Mouse (Mus musculus): ENCODE results near the gene Mrgprd. TPM values are rescaled to one million over a fixed set of nuclear protein-coding genes. Genes with fewer than 3 reads are reported as not detected.

Gene Mrgprd
- polyA plus RNA-seq (2015; fragmentation: Nextera tagmentation; extraction: Ambion mirVana) = not detected in 2 replicates

DNA sequence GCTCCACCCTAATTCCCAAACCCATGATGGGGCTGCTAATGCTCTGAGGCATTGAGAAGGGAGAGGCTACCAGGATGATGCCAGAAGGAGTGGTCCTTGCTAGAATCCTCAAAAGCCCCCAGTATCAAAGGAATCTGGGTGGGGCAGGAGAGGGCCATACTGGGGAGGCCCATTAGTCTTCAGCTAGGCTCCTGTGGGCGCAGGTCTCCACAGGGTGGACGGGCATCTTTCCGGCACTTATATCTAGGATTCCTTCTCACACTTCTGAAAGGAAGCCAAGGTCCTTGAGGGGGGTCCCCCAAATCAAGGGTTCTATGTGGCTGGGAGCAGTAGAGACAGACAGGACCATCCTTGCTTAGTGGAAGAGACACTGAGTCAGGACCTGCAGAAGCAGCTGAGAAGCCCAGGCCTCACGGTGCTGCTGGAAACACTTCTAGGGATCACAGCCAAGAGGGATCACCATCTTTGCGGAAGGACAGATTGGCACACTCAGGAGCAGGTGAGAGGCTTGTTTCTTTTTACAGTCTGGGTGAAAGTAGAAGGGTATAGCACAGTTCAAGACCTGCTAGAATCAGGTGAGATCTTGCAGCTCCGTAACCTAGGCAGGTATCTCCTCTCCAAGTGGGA is at the start of gene Mrgprd:
TSS of gene Mrgprd (plus strand) at position 51 of the 627 bp plus-strand sequence.
- H3K36me3 ChIP-seq = no peaks in the 10 kb centered on the region
- H3K9me3 ChIP-seq = no peaks in the 10 kb centered on the region
- H3K27me3 ChIP-seq = no peaks in the 10 kb centered on the region
- WGBS = 93% methylated on average over 6 of the region's 6 CpGs
- no peak within 1 kb of the TSS for H3K9ac ChIP-seq (replicated peaks)
- no peak within 1 kb of the TSS for H3K4me3 ChIP-seq (replicated peaks)
- ATAC-seq = no peak
- H3K4me2 ChIP-seq (replicated peaks) = no peak within 1 kb of the TSS
- no peaks in the 10 kb centered on the region for H3K4me1 ChIP-seq (replicated peaks)
- H3K27ac ChIP-seq = no peak within 1 kb of the TSS

DNA sequence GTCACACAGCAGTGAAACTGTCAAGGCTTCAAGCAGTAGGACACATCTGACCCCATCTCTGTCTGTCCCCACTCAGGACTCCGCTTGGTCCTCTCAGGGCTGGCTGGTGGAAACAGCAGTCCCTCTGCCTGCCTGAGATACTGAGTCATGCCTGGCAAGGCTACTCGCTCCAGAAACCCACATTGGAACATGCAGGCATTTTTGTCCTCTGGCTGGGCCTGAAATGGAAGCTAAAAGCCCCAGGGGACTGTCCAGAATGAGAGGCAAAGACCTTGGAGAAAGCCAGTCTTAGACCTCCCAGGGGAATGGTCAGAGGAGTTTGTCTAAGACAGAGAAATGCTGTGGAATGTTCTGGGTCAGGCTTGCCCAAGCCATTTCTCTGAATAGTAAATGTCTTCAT is 48.6 kb upstream of the Mrgprd start:
- no peak overlapping the region for H3K27ac ChIP-seq
- no peaks in the 10 kb centered on the region for H3K9me3 ChIP-seq
- peaks cover 11% of the 10 kb centered on the region; the same call in 1 of the 2 replicates for H3K36me3 ChIP-seq
- H3K4me1 ChIP-seq (replicated peaks) = no peaks in the 10 kb centered on the region
- H3K9ac ChIP-seq (replicated peaks) = no peak overlapping the region
- WGBS = 88% methylated on average over 2 of the region's 2 CpGs
- H3K4me2 ChIP-seq (replicated peaks) = no peak overlapping the region
- H3K4me3 ChIP-seq (replicated peaks) = no peak overlapping the region
- no peak for ATAC-seq
- no peaks in the 10 kb centered on the region for H3K27me3 ChIP-seq

DNA sequence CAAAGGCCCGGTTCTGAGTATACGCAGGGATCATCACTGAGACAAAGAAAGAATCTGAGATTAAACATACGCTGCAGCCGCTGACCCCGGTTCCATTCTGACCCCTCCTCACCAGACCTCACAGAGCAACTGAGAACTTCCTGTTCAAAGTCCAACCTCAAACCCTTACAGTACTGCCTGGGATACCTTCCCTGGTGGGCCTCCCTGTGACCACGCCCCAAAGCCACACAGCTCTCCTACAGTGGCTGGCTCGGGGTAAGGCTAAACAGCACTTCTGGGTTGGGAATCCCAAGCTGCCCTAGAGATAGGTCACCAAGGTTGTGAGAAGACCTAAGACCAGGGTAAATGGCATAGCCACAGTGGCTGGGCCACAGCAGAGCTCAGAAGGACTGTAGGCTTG is 45.7 kb upstream of the Mrgprd start:
- no peaks in the 10 kb centered on the region for H3K4me1 ChIP-seq (replicated peaks)
- no peaks in the 10 kb centered on the region for H3K27me3 ChIP-seq
- no peak for ATAC-seq
- peaks cover 35% of the 10 kb centered on the region for H3K36me3 ChIP-seq
- H3K4me3 ChIP-seq (replicated peaks) = no peak overlapping the region
- 97% methylated on average over 7 of the region's 7 CpGs for WGBS
- H3K4me2 ChIP-seq (replicated peaks) = no peak overlapping the region
- no peak overlapping the region for H3K27ac ChIP-seq
- no peaks in the 10 kb centered on the region for H3K9me3 ChIP-seq
- H3K9ac ChIP-seq (replicated peaks) = no peak overlapping the region

DNA sequence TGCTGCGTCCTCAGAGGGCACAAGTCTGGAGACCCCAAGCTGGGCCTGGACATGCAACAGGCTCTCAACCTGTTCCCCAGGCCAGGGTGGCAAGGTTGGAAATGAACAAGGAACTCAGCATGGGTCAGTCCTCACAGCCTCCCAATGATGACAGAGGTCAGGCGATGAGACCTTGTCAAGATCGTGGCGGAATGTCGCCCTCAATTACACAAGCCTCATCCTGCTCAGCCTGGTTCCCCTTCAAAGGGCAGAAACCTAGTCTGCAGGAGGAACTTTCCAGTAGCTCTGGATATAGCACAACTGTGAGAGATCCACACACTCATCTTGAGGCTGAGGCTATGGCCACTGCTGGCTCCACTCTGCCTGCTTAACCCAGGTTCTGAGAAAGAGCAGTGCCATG is 43.7 kb upstream of the Mrgprd start:
- Histone ChIP-seq H3K4me1 (replicated peaks) (no peaks in the 10 kb centered on the region), H3K4me2 (replicated peaks) (no peak overlapping the region), H3K9me3 (no peaks in the 10 kb centered on the region), H3K4me3 (replicated peaks) (no peak overlapping the region), H3K36me3 (peaks cover 41% of the 10 kb centered on the region), H3K27me3 (no peaks in the 10 kb centered on the region), H3K9ac (replicated peaks) (no peak overlapping the region), H3K27ac (no peak overlapping the region)
- WGBS = 96% methylated on average over 5 of the region's 5 CpGs
- no peak for ATAC-seq

DNA sequence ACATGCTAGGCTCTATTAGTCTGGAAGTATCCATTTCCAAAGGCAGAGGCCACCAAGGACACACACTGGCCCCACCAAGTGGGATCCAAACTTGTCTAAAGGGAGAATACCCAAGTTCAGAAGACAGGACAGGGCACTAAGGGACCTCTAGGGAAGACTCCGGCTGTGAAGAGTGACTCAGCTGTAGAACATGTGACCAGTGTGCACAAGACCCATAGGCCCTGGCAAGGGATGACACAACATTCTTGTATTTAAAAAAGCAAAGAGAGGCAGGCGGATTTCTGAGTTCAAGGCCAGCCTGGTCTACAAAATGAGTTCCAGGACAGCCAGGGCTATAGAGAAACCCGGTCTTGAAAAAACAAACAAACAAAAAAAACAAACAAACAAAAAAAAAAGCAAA is 39.1 kb upstream of the Mrgprd start:
- Histone ChIP-seq H3K4me3 (replicated peaks) (no peak overlapping the region), H3K36me3 (peaks cover 62% of the 10 kb centered on the region), H3K27me3 (no peaks in the 10 kb centered on the region), H3K9me3 (no peaks in the 10 kb centered on the region), H3K27ac (no peak overlapping the region), H3K4me2 (replicated peaks) (no peak overlapping the region), H3K4me1 (replicated peaks) (no peaks in the 10 kb centered on the region), H3K9ac (replicated peaks) (no peak overlapping the region)
- WGBS = 90% methylated on average over 3 of the region's 3 CpGs
- ATAC-seq = no peak

DNA sequence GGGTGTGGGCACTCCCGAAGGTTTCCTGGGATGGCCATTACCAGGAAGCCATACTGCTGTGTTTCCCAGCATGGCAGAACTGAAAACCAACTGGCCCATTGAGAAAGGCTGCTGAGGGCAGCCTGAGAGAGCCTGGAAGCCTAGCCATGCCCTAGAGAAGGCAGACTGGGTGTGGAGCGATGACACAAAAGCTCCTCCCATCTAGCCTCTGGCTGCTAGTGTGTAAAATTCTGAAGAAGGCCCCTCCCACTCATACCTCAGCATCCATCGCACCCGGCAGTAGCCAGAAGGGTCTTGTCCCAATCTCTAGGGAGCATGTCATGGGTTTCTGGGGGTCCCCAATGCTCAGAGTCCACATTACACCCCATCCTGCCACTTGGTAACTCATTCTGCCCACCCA is 33.2 kb upstream of the Mrgprd start:
- Histone ChIP-seq H3K9ac (replicated peaks) (no peak overlapping the region), H3K9me3 (no peaks in the 10 kb centered on the region), H3K27ac (no peak overlapping the region), H3K4me1 (replicated peaks) (peaks cover 20% of the 10 kb centered on the region), H3K36me3 (peaks cover 23% of the 10 kb centered on the region), H3K4me2 (replicated peaks) (no peak overlapping the region), H3K4me3 (replicated peaks) (no peak overlapping the region), H3K27me3 (no peaks in the 10 kb centered on the region)
- no peak for ATAC-seq
- WGBS = 87% methylated on average over 4 of the region's 4 CpGs

DNA sequence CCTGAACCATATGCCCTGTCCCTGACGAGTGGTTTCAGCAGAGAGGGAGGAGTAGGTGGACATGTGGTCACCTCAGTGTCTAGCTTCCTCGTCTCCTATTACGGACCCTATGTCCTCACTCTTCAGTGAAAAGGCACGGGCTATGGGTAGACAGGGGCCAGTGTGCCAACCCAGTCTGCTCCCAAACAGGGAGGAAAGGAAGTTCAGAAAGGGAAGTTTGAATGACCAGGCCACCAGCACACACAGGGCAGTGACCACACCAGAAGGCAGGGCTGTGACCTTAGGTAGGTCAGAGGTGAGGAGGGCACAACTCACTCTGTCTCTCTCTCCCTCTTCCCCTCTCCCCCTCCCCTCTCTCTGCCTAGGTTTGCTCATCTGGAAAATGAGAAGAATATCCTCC is 31.6 kb upstream of the Mrgprd start:
- no peaks in the 10 kb centered on the region for H3K9me3 ChIP-seq
- no peak overlapping the region for H3K27ac ChIP-seq
- peaks cover 12% of the 10 kb centered on the region for H3K36me3 ChIP-seq
- peaks cover 20% of the 10 kb centered on the region for H3K4me1 ChIP-seq (replicated peaks)
- no peaks in the 10 kb centered on the region for H3K27me3 ChIP-seq
- H3K4me3 ChIP-seq (replicated peaks) = peak overlapping the region; percentile 42
- peak overlapping the region; percentile 54; the same call in 1 of the 2 replicates for H3K9ac ChIP-seq (replicated peaks)
- 0 out of 2 replicates have a peak, but pooled peaks have one; percentile 6 for ATAC-seq
- WGBS = 55% methylated on average over 4 of the region's 4 CpGs
- H3K4me2 ChIP-seq (replicated peaks) = peak overlapping the region; percentile 54

DNA sequence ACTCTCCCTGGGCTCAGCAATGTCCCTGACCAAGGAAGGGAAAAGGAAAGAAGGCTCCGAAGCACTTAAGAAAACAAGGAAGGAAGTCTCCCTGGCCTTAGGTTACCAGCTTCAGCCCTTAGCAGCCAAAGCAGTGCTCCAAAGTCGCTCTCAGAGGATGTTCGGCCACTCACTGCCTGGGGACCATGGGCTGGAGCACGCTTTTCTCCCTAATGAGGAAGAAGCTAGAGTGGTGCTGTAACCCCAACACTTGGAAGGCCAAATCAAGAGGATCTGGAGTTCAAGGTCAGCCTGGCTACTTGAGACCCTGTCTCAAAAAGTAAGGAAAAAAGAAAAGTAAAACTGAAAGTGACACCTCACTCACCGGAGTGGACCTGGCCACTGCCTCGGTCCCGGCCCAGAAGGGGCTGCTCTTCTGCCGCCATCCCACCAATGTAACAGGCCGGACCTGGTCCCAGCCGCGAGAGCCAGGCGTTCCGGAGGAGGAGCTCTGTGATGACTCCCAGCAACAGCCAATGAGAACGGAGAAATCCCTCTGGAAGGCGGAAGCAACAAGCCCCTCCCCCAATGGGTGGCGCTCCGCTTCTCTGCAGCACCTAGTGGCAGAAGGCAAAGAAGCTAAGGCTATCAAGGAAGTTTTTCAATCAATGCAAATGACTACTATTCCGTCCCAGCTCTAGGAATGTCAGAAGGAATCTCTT is 31.0 kb upstream of the Mrgprd start, which contains the start of gene Tpcn2:
TSS of gene Tpcn2 (minus strand) at position 525 of the 701 bp plus-strand sequence.
- peak within 1 kb of the TSS; percentile 54; the same call in 1 of the 2 replicates for H3K9ac ChIP-seq (replicated peaks)
- peaks cover 6% of the 10 kb centered on the region for H3K36me3 ChIP-seq
- ATAC-seq = peak; percentile 90
- no peaks in the 10 kb centered on the region for H3K9me3 ChIP-seq
- H3K4me1 ChIP-seq (replicated peaks) = peaks cover 20% of the 10 kb centered on the region
- 5% methylated on average over 18 of the region's 18 CpGs for WGBS
- no peaks in the 10 kb centered on the region for H3K27me3 ChIP-seq
- peak within 1 kb of the TSS; percentile 54 for H3K4me2 ChIP-seq (replicated peaks)
- H3K27ac ChIP-seq = no peak within 1 kb of the TSS
- peak within 1 kb of the TSS; percentile 42 for H3K4me3 ChIP-seq (replicated peaks)

DNA sequence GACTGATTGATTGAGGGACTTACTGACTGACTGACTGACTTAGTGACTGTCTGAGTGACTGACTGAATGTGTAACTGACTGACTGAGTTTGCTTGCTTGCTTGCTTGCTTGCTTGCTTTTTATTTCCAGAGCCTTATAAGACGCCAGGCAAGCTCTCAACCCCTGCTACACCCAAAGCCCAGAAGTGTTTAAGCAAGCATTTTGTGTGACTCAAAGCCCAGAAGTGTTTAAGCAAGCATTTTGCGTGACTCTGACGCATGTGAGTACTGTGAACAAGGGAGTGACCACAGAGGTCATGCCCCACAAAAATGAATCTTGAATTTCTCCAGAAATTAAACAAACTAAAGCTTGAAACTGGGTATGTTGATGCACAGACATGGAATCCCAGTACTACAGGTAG is 30.3 kb upstream of the Mrgprd start:
- Histone ChIP-seq H3K4me2 (replicated peaks) (peak overlapping the region; percentile 54), H3K36me3 (no peaks in the 10 kb centered on the region; the same call in 1 of the 2 replicates), H3K4me3 (replicated peaks) (no peak overlapping the region), H3K4me1 (replicated peaks) (peaks cover 20% of the 10 kb centered on the region), H3K9ac (replicated peaks) (no peak overlapping the region), H3K27me3 (no peaks in the 10 kb centered on the region), H3K27ac (no peak overlapping the region), H3K9me3 (no peaks in the 10 kb centered on the region)
- no peak for ATAC-seq
- WGBS = 65% methylated on average over 3 of the region's 3 CpGs

DNA sequence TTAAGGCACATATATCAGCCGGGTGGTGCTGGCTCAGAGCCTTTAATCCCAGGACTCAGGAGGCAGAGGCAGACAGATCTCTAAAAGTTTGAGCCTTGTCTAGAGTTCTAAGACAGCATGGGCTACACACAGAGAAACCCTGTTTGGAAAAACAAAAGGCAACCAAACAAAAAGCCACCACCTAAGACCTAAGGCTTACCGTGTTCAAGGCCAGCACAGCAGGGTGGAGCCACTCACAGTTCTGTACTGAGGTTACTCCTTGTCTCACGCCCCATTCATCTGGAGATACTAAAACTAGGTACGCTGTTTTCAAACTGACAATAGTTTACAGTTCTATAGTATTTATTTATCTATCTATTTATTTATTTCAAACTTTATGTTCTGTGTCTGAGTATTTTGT is 29.2 kb upstream of the Mrgprd start:
- Histone ChIP-seq H3K4me2 (replicated peaks) (no peak overlapping the region), H3K27ac (no peak overlapping the region), H3K9me3 (no peaks in the 10 kb centered on the region), H3K27me3 (no peaks in the 10 kb centered on the region), H3K9ac (replicated peaks) (no peak overlapping the region), H3K4me3 (replicated peaks) (no peak overlapping the region), H3K36me3 (no peaks in the 10 kb centered on the region), H3K4me1 (replicated peaks) (peaks cover 20% of the 10 kb centered on the region)
- ATAC-seq = no peak
- WGBS = 81% methylated on average over 4 of the region's 4 CpGs

DNA sequence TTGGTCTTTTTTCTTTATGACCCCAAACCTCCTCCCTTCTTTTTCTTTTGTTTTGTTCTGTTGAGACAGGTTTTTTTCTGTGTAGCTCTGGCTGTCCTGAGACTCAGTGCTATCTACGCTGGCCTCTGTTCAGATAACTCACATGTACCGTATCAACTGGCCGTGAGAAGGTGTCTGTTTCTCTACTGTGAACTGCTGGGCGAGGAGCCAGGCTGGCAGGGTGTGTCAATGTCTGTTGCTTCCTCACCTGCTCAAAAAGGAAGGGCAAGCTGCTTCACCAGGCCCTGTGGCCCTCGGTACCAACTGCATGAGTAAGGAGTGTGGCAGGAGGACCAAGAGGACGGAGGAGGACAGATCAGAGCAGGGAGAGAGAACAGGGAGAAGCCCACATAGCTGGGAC is 27.2 kb upstream of the Mrgprd start:
- Histone ChIP-seq H3K9ac (replicated peaks) (no peak overlapping the region), H3K4me2 (replicated peaks) (no peak overlapping the region), H3K27ac (no peak overlapping the region), H3K4me1 (replicated peaks) (peaks cover 12% of the 10 kb centered on the region), H3K9me3 (no peaks in the 10 kb centered on the region), H3K36me3 (no peaks in the 10 kb centered on the region), H3K27me3 (no peaks in the 10 kb centered on the region), H3K4me3 (replicated peaks) (no peak overlapping the region)
- 87% methylated on average over 6 of the region's 6 CpGs for WGBS
- ATAC-seq = no peak

DNA sequence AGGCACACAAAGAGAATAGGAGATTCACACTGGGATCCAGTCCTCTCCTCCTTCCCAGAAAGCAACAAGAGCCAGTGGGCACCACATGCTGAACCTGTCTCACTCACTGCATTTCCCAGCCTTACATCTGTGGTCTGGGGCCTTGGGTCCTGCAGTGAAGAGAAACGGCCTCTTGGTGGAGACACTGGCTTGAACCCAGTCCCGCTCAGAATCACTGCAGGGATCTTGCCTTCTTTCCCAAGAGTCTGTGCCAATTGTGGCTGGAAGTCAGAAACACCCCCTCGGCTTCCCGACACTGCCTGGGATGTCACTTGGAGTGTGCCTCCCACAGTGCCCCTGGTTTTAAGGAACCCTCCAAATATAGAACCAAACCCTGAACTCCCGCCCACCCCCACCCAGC is 25.3 kb upstream of the Mrgprd start:
- no peaks in the 10 kb centered on the region for H3K9me3 ChIP-seq
- no peaks in the 10 kb centered on the region for H3K36me3 ChIP-seq
- no peak overlapping the region for H3K4me2 ChIP-seq (replicated peaks)
- ATAC-seq = no peak
- H3K9ac ChIP-seq (replicated peaks) = no peak overlapping the region
- H3K4me3 ChIP-seq (replicated peaks) = no peak overlapping the region
- 24% methylated on average over 5 of the region's 5 CpGs for WGBS
- no peaks in the 10 kb centered on the region for H3K4me1 ChIP-seq (replicated peaks)
- H3K27me3 ChIP-seq = no peaks in the 10 kb centered on the region
- H3K27ac ChIP-seq = no peak overlapping the region

Data from midbrain, embryonic 13.5 days (tissue).